Mouse (Mus musculus) embryo, embryonic 11.5 days (tissue): Measurements from ENCODE around the gene Zranb1.

Experiments
- DNase-seq: peaks from one replicate; pipeline ENCODE4 v3.0.0-alpha.2; 2012; ENCODE audit warnings: low read depth, low spot score

Gene Zranb1

DNA sequence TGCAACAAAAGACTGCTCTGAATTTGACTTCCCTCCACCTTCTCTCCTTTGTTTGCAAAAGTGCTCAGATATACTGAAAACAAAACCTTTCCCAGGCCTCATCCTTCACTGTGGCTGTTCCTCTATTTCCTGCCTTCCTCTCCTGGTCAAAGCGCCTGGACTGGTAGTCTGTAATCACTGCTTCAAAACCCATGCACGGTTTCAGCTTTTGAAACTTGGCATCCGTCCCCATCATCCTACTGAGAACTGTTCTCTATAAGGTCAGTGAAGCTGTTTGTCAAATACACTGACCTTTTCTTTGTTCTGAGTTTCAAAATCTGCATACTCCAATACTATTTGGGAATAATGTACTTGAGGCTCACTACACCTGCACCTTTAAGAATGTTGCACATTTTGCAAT is 3.7 kb upstream of the Zranb1 start:
- no peak for DNase-seq

DNA sequence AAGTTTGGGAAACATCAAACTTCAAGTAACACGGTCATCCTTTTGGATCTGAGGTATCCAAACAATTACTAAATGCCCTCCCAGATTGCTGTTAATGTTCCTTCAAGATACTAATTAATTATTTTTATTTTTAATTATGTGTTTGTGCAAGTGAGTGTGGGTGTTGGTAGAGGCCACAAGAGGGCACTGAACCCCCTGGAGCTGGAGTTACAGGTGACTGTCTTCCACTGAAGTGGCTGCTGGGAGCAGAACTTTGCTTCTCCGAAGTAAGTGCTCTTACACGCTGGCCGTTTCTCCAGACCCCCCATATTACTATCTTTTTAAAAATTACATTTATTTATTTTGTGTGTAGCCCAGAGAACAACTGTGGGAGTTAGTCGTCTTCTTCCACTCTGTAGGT is 887 bp upstream of the Zranb1 start:
- DNase-seq: no peak

DNA sequence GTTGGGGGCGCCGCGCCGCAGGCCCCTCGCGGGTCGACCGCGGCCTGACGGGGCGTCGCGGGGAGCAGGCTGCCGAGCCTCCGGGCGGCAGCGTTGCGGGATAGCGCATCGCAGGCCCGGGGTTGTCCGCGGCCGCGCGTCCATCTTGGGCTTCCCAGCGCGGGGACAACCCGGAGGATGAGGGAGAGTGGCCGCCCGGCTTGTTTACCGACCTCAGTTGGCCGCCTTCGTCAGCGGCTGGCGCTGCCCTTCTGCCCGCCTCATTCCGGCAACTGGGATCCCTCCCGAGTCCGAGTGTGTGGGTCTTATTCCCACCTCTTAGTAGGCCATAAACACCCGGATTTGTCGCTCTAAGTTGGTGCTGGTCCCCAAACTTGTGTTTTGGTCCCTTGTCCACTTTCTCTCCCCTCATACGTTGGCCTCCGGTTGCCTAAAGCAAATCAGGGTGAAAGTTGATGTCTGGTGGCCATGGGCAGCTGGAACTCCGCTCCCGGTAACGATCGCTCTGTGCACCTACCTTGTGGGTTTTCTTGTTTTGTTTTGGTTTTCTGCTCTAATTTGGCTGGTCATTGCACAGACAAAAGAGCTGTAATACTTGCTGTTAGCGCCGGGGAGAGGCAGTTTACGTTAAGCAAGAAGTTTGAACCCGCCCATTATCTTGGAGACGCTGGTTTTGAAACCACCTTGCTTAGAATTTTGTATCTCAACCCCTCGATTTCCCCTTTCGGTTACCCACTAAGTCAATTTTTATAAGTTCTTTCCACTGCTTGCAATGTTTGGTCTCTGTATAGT is 814 bp downstream of the Zranb1 start:
- no peak for DNase-seq

DNA sequence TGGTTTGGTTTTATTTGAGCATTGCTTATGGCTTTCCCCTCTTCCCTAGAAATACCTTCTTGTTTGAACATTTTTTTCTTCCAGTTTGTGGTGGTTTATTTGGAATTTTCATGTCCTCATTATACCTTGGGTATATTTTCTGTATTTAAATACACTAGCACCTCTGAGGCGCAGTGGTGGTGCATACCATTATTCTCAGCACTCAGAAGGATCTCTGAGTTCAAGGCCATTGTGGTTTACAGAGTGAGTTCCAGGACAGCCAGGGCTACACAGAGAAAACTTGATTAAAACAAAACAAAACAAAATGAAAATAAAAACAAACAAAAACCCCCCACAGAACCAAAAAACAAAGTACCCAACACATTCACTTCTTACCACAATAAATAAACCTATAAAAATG is 2.4 kb downstream of the Zranb1 start:
- DNase-seq: no peak

DNA sequence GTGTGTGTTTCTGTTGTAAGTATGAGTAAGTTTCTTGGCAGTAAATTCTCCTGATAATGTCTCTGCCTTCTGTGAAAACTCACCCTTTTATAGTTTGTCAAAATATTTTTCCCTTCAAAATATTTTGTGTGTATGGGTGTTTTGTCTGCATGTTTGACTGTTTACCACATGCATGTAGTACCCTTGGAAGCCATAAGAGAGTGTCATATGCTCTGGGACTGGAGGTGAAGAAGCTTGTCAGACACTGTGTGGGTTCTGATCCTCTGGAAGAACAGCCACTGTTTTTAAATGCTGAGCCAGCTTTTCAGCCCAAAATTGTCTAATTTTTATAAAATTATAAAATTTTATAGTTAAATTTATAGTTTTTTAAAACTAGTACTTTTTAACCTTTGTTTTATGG is 3.8 kb downstream of the Zranb1 start:
- DNase-seq: no peak

DNA sequence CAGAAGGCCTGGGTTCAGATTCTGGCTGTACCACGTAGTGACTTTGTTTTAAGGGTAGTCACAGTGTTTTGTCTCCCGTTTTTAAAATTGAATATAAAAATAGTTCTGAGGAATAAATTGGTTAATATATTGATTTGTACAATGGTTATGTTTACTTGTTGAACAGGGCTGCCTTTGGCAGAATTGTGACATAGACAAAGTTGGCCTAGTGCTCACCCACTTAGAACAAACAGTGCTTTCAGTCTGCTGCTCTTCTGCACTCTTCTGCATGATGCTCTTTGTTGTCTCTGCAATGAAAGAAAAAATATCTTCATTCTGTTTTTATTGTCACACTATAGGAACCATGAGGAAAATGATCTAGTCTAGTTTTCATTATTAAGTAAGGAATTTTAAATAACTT is 8.2 kb downstream of the Zranb1 start:
- no peak for DNase-seq

DNA sequence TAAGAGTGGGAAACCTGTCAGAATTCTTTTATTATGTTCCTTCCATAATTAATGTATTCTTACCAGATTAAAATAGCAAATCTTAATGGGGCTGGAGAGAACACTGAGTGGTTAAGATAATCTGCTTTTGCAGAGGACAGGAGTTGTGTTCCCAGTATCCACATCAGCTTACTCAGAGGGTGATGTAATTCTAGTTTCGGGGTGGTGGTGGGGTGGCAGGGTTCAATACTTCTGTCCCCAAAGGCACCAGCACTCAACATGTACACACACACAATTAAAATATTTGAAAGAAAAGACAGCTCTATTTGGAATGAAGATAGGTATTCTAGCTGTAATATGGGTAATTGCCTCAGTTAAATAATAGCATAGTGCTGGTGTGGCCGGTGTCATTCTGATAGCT is 9.6 kb downstream of the Zranb1 start:
- DNase-seq: no peak

DNA sequence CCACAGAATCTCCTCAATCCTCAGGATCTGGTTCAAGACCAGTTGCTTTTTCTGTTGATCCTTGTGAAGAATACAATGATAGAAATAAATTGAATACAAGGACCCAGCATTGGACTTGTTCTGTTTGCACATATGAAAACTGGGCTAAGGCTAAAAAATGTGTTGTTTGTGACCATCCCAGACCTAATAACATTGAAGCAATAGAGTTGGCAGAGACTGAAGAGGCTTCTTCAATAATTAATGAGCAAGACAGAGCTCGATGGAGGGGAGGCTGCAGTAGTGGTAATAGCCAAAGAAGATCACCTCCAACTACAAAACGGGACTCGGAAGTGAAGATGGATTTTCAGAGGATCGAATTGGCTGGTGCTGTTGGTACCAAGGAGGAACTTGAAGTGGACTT is 19.0 kb downstream of the Zranb1 start:
- DNase-seq: no peak

DNA sequence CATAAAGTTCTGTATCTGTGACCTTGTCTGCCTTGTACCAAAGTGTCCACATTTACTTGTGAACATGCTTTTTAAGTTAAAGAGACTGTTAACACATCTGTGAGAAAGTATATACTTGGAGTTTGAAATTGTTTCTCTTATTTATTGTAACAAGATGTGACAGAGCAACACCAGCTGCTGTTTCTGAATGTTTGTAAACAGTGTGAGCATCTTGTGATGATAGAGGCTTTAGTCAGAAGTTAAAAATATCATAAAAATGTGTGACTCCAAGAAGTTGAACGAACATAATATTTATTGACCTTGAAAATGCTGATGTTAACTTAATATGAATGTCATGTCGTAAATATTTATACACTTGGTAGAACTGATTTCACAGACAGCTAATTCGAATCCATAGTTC is 19.7 kb downstream of the Zranb1 start:
- no peak for DNase-seq

DNA sequence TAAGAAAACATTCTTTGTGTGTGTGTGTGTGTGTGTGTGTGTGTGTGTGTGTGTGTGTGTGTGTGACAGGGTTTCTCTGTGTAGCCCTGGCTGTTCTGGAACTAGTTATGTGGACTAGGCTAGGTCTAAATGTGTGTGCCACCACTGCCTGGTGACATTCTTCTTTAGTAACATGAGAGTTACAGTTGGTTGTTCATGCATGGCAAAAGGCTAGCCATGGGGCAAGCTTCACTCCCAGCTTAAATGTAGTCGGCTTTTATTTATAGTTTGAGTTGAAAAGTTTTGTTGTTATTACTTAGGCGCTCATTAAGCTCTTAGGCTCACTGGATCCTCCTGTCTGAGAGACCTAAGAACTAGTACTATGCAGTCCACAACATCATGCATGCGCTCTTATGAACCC is 33.5 kb downstream of the Zranb1 start:
- no peak for DNase-seq

DNA sequence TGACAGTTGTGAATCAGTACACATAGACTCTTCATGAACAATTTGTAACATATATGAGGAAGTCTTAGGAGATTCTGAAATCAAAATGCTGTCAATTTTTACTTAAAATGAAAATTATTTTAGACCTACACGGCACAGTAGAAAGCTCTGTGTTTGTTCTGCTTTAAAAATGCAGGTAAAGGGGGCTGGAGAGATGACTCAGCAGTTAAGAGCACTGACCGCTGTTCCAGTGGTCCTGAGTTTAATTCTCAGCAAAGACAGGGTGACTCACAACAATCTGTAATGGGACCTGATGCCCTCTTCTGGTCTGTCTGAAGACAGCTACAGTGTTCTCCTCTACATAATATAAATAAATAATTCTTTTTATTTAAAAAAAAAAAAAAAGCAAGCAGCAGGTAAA is 34.8 kb downstream of the Zranb1 start:
- DNase-seq: no peak

DNA sequence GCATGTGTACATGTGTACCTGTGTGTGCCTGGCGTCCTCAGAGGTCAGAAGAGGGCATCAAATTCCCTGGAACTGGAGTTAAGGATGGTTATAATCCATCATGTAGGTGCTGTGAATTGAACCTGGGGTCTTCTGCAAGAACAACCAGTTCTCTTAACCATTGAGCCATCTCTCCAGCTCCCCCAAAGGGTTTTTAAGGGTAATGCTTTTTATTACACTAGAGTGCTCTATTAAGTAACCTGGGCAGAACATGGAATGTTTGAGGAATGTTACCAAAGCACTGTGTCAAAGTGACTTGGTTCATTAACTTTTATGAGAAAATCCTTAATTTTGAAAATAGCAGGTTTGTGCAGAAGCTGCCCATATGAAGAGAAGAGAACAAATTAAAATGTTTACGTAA is 41.1 kb downstream of the Zranb1 start:
- DNase-seq: no peak

DNA sequence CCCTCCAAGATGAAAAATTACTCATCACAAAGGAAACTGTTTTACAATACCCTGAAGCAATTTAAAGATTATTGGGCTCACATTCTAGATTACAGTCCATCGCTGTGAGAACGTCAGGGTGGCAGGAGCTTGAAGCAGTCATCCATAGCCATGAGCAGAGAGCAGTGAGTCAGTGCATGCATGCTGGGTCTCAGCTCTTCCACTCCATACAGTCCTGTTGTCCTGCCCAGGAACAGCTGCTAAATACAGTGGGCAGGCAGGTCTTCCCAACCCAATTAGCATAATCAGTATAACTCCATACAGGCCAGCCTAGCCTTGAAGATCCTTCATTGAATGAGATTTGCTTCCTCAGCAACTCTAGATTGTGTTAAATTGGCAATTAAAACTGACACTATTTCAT is 45.1 kb downstream of the Zranb1 start:
- DNase-seq: no peak

DNA sequence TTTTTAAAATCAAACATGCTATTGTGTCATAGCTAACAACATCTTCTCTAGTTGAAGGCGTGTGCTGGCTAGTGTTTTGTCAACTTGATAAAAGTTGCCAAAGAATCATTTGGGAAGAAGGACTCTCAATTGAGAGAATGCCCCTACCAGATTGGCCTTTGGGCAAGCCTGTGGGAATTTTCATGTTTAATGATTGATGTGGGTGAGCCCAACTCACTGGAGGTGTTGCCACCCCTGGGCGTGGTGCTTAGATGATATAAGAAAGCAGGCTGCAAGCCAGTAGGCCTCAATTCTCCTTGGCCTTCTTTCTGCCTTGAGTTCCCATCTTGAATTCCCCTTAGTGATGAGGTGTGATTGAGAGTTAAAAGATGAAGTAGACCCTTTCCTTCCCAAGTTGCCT is 47.0 kb downstream of the Zranb1 start:
- DNase-seq: no peak

DNA sequence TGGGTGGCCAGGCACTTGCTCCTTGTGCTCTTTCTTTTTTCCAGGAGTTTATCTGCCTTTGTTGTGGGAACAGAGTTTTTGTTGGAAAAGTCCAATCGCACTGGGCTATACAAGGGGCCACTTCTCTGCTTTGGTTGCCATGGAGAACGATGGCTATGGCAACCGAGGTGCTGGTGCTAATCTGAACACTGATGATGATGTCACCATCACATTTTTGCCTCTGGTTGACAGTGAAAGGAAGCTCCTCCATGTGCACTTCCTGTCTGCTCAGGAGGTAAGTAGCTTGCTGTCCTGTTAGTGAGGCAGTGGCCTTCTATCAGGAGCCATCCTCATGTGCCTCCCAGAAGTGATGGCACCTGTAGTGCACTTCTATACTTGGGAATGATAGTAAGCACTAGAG is 51.7 kb downstream of the Zranb1 start:
- no peak for DNase-seq

DNA sequence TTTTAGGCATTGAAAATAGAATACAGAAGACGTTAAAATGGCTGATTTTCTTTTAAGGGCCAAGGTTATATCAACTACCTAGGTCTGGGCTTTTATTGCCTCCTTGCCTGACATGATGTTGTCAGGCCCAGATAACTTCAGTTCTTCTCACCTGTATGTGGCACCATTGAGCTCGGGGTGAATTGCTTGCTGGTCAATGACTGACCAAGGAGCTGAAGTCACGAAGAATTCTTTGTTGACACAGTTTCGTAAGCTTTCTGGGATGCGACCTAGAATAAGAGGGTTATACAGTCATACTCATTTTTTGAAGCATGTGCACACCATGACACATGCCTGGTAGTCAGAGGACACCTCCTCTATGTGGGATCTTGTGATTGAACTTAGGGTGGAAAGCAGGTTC is 58.9 kb downstream of the Zranb1 start:
- no peak for DNase-seq

DNA sequence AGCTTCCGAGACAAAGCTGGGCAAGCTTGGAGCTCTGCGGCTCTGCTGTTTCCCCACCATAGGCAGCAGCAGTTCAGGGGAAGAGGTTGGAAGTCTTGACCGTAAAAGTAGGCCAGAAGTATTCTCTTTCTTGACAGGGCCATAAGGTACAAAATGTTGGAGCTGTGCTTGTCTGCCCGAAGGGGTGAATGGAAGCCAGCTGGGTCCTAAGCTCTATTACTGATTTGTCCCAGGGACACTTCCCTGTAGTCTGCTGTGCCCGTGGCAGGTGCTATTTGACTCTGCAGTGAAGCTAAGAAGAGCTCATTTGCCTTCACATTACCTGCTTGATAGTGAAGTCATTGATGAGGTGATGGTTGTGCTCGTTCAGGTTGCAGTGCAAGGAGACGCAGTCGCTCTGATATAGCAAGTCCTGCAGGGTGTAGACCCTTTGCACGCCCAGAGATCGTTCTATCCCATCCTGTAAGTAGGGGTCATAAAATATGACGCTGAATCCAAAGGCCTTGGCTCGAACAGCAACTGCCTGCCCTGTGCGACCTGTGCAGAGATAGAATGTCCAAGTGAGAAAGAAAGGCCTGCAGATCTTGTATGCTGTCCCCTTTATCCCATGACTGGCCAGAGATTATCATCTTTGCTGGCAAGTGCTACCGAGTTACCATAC is 60.4 kb downstream of the Zranb1 start:
- no peak for DNase-seq

DNA sequence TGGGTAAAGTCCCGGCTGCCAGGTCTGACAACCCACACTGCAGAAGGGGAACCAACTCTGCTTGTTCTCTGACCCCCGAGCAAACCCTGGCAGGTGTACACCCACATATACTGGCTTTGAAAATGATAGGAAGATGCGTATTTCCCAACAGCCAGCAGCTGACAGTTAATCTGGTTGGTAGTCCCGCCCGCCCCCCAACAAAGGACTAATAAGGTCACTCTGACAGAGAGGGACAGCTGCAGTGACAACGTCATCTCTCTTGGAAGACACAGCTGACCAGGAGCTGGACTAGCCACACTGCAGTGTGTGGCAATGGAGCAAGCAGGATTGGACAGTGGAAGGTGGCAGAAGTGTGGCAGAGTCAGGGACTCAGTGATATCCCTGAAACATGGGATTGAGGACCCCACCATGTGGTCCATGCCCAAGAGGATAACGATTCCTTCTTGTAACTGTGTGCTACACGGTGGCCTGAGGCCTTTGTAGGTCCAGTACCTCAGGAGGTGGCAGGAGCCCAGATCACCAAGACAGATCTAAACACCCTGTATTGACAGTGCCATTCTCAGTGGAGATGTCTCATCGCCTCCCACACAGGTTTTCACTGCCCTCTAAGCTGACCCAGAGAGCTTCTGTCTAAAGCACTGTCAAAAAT is 62.1 kb downstream of the Zranb1 start:
- no peak for DNase-seq

DNA sequence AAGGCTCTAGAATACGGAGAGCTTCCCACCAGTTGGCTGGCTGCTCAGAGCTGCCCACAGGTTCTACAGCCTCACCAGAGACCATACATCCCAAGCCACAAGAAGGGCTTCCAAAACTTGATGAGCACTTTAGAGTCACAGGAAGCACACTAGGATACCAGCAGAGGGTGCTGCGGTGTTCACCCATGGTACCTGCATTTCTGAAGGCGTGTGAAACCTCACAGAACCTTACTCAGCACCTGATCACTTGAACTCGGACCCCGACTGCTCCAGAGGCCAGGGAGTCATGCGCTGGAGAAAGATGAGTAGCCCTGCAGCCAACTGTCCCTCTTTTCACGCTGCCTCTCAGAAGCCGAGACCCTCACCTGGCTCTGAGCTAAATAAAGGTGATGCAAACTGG is 63.2 kb downstream of the Zranb1 start:
- DNase-seq: no peak

DNA sequence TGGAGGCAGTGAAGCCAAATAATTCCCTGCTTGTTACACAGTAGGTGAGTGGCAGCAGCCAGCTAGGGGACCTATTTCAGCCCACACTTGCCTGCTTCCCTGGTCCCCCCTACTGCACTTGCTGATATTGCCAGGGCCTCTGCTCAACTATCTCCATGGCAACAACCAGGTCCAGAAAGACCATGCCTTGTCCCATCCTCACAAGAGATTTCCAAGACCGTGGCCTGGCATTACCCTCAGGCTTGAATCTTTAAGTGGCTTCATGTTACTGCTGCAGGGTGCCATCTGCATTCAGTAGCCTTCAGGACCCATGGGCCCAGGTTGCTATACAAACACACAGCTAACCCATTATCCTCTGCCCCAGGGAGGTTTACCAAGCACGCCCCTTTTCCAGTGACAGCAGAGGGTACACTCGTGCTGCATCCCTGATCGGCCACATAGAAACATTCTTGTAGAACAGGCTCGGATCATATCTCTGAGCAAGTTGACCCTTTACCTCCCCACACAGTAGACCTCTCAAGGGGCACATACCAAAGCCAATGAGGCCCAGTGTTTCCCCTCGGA is 63.8 kb downstream of the Zranb1 start:
- no peak for DNase-seq

DNA sequence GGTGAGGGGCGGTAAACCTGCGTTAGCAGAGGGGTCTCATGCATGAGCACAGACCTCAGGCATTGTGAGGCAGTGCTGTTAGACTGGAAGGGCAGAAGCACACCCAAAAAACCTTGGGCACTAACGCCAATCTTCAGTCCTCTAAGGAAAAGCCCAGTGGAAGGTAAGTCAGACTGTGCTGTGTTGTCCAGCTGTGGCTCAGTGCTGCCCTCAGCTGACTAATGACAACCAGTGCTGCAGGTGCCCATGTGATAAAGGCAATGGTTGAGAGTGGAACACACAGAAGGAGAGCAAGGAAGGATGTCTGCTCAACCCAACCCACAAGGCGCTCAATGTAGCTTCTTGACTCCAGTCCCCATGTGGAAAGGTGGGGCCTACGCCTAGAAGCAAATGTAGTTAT is 65.4 kb downstream of the Zranb1 start:
- DNase-seq: no peak

DNA sequence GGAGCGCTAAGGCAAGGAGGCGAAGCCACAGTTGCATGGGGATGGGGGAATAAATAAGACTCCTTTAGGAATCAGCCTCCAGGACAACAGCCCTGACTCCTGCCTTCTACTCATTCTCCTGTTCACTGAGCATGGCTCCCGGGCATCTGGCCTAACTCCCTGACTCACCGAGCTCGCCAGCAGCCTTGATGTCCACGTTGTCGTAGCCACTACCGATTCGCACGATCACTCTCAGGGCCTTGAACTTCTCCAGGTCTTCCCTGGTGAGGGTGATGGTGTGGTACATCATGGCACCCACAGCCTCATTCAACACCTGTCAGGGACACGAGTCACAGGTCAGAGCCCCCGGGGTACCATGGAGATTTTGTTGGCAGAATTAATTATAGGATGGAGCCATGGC is 67.7 kb downstream of the Zranb1 start:
- DNase-seq: no peak

DNA sequence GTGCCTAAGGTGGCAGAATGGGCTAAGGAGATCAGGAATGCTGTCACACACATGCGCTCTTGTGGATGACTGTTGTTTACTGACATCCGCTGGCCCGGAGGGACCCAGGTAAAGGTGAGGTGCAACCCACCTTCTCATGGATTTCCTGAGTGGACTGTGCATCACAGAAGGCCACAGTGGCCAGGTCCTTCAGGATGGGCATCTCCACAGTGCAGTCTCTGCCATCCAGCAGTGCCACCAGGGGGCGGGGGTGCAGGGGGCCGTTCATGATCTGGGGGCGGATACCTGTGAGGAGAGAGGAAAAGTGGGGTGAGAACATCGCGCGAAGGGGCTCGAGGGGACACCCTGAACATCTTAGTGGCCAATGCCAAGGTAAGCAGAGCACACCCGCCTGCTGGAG is 68.1 kb downstream of the Zranb1 start:
- DNase-seq: no peak
